Mouse (Mus musculus) spleen, postnatal 10 days (tissue): ENCODE data around the gene Defb21.

ENCODE experiments used
- DNase-seq, 2 experiments: peaks; one replicate each; pipeline ENCODE4 v3.0.0; 2021 to 2022; ENCODE audit warnings: low spot score in 2 of 2

Gene Defb21

GRCm38 (mm10) chr2:152604057-152604456 is 31.5 kb downstream of the Defb21 start, which contains the start of gene Defb36:
Defb36 (plus strand) TSS chr2:152604327.
- peak in 1 of 2 experiments; percentile 51 for DNase-seq

GRCm38 (mm10) chr2:152607746-152608145 is 35.2 kb downstream of the Defb21 start:
- no peak for DNase-seq

GRCm38 (mm10) chr2:152608719-152609118 is 36.2 kb downstream of the Defb21 start:
- no peak for DNase-seq

- DNase-seq, result no peak
These were observed 39.6 kb downstream of the Defb21 start for GRCm38 (mm10) chr2:152612193-152612592.

- peak in 1 of 2 experiments; percentile 36 for DNase-seq
These were observed 43.0 kb downstream of the Defb21 start for GRCm38 (mm10) chr2:152615563-152615962.

GRCm38 (mm10) chr2:152616470-152616869 is 43.9 kb downstream of the Defb21 start:
- DNase-seq, result no peak

- DNase-seq, result peak in 1 of 2 experiments; percentile 45
These were observed 44.8 kb downstream of the Defb21 start for GRCm38 (mm10) chr2:152617374-152617773.

GRCm38 (mm10) chr2:152620367-152621134 is 48.0 kb downstream of the Defb21 start:
- no peak for DNase-seq

GRCm38 (mm10) chr2:152622151-152622550 is 49.6 kb downstream of the Defb21 start:
- no peak for DNase-seq

- no peak for DNase-seq
These were observed 50.4 kb downstream of the Defb21 start, which contains the start of gene Defb25 for GRCm38 (mm10) chr2:152622953-152623352. Defb25 (minus strand) TSS chr2:152623053.
